Mouse (Mus musculus) brain, embryonic 14.5 days (tissue): Measurements from ENCODE around the gene Ebf1.

Experiments used
- CTCF ChIP-seq: fragments of 200-500 bp; IDR thresholded peaks from 2 replicates; pipeline ENCODE4 v1.5.1; 2012; ENCODE audit warnings: inconsistent platforms, mild to moderate bottlenecking, moderate library complexity, borderline replicate concordance; ENCODE audit not compliant: insufficient read depth, insufficient read length; ENCODE audit errors: extremely low read depth
- POLR2A ChIP-seq: fragments of 200-500 bp; IDR thresholded peaks from 2 replicates; pipeline ENCODE4 v1.6.1; 2012; ENCODE audit warnings: mild to moderate bottlenecking, inconsistent platforms, borderline replicate concordance; ENCODE audit not compliant: poor library complexity, insufficient read depth, insufficient read length, severe bottlenecking; ENCODE audit errors: extremely low read depth

DNA sequence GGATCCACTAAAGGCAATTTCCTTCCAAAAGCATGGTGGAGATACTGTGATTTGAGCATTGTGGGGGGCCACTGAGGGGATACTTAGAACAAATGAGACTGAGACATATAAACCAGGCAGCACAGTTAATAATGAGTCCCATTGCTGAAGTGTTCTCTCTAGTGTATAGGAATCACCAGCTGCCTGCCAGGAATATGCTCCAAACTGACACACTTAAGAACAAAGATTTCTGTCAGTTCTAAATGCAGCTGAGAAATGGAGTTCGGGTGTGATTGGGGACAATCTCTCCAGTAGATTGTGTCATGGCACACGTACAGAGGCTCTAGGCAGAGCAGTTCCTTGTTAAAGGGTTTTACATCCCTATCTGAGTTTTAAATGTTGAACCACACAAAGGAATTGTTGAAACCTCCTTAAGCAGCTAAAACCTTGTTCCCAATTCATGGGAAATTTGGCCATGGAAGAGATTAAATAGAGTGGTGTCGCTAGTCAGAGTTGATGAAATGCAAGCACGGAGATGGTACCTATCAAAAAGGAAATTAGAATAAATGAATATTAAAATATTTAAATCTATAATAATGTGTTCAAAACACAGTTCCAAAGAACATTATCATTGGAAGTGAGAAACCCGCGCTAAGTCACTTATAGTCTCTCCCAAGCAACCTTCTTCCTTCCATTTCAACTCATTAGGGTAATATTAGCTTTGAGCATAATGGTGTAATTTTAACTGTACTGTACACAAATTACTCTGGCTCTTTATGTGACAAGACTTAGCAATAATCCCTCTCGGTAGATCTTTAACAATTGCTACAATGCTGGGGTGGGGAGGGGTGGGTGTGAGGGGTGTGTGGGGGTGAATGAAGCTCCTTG, 438.9 kb downstream of the Ebf1 start:
- TF ChIP-seq CTCF (no peak), POLR2A (no peak)
